Mouse (Mus musculus) thymus, adult 2 months (tissue): ENCODE data around the gene Prkcb.

Experiments
- CTCF ChIP-seq: fragments of 200-500 bp; IDR thresholded peaks from 2 replicates; pipeline ENCODE4 v1.5.1; 2012; ENCODE audit warnings: mild to moderate bottlenecking, control low read depth, low read length, moderate library complexity, borderline replicate concordance; ENCODE audit not compliant: control insufficient read depth, poor library complexity, insufficient read depth; ENCODE audit errors: extremely low read depth
- POLR2A ChIP-seq: fragments of 200-500 bp; IDR thresholded peaks from 2 replicates; pipeline ENCODE4 v1.6.1; 2012; ENCODE audit warnings: mild to moderate bottlenecking, low read length, control low read depth, moderate library complexity; ENCODE audit not compliant: control insufficient read depth, poor library complexity, insufficient read depth; ENCODE audit errors: extremely low read depth

DNA sequence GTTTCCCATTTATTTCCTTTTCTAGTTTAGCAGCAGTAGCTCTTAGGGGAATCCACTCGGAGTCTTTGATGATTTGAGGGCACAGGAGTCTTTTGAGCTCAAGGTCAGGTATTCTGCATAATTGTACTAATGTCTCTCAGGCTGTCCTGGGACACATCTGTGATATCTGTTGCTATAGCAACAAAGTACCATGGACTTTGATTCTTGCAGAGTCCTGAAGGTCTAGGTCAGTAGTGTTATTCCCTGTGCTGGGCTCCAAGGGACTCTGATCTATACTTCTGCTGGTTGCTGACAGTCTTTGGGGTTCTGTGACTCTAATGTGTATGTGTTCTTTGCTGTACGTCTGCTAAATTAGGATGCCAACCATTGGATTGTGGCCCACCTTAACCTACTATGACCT is 171.5 kb downstream of the Prkcb start:
- TF ChIP-seq POLR2A, result no peak
- TF ChIP-seq CTCF, result no peak
